Mouse (Mus musculus): ENCODE results near the gene Rpap3. TPM values are rescaled to one million over a fixed set of nuclear protein-coding genes. Genes with fewer than 3 reads are reported as not detected.
A peak's percentile ranks its signal among the peaks of the same experiment; 100 is the strongest.

Gene Rpap3
- polyA plus RNA-seq (2015; fragmentation: Nextera tagmentation; extraction: Ambion mirVana): 32.8 and 37.0 TPM in 2 replicates

DNA sequence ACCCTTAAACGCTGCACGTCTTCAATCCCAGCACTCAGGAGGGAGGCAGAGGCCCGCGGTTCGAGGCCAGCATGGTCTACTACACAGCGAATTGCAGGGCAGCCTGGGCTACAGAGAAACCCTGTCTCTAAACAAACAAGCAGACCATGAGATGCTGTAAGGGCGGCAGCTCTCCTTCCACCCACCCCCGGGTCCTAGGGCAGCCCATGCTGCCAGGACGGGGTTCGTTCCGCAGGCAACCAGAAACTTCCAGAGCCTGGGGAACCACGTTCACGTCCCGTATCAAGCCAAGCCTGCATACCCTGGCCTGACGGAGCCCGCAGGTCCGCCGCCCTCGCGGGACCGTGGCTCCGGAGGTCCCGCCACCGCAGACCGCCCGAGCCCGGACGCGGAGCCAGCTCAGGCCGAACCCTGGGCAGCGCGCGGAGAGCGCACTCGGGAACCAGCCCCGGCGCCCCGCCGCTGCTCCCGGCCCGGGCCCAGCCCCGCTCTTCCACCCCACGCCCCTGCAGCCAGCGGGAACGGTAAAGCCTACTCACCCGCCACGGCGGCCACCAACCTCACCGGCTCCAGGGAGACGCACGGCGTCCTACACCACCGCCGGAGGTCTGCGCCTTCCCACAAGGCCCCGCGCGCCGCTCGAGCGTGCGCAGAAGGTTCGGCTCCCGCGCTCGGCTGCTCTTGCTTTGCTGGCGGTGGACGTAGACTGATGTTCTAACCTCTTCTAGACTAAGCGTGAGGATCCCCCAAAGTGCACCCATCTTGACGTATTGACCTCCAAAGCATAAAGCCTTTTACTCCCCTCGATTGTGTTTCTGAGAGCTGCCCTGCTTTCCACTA lies at the start of gene Rpap3:
Rpap3 (minus strand) TSS at position 615 of the 840 bp plus-strand sequence.
- Histone ChIP-seq H3K4me1 (replicated peaks) (peaks cover 18% of the 10 kb centered on the region), H3K9ac (replicated peaks) (peak within 1 kb of the TSS; percentile 97), H3K27me3 (0 out of 2 replicates have a peak, but pooled peaks cover 3% of the 10 kb centered on the region), H3K4me2 (replicated peaks) (peak within 1 kb of the TSS; percentile 69), H3K27ac (peak within 1 kb of the TSS; percentile 70), H3K36me3 (peaks cover 24% of the 10 kb centered on the region), H3K9me3 (no peaks in the 10 kb centered on the region), H3K4me3 (replicated peaks) (peak within 1 kb of the TSS; percentile 92)
- peak; percentile 97 for ATAC-seq
- WGBS: under 1% methylated on average over 71 of the region's 71 CpGs

DNA sequence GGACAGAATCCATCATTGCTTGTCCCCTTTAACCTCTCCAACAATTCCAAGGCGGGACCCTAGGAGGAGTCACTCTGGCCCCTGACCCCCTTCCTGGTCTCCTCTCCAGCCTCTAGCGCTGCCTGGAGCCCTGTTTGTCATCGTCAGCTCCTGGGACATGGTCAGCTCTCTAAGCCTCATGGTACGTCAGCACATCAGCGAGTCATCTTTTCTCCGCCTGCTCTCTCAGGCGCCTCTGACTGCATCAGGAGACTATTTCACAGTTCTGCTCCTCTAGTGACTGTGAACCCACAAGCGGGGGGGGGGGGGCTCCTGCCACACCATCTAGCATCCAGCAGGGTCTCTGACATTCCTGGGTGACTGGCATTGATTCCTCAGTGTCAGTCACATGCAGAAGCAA lies 49.7 kb upstream of the Rpap3 start:
- H3K27me3 ChIP-seq: peaks cover 6% of the 10 kb centered on the region; the same call in 1 of the 2 replicates
- peaks cover 25% of the 10 kb centered on the region for H3K4me1 ChIP-seq (replicated peaks)
- whole genome bisulfite sequencing: 49% methylated on average over 8 of the region's 8 CpGs
- no peak overlapping the region for H3K9ac ChIP-seq (replicated peaks)
- no peak overlapping the region for H3K4me3 ChIP-seq (replicated peaks)
- H3K9me3 ChIP-seq: no peaks in the 10 kb centered on the region
- H3K36me3 ChIP-seq: no peaks in the 10 kb centered on the region
- no peak for ATAC-seq
- H3K27ac ChIP-seq: no peak overlapping the region
- no peak overlapping the region for H3K4me2 ChIP-seq (replicated peaks)

DNA sequence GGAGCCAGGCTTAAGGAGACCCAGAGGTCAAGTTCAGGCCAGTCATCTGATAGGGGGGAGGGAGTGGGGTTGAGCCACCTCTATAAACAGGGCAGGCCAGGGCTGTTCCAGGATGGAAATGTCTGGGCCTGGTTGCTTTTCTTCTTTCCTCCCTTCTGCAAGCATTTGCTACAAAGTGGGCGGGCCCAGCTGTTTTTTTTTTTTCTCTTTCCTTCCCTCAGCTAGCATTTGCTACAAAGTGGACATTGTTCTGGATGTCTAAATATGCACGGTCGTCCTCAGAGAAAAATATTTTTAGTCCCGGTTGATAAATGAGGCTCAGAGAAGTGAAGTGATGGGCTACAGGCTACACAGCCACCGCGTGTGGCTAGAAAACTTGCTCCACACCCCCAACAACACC lies 48.9 kb upstream of the Rpap3 start:
- H3K27ac ChIP-seq: no peak overlapping the region
- ATAC-seq: no peak

DNA sequence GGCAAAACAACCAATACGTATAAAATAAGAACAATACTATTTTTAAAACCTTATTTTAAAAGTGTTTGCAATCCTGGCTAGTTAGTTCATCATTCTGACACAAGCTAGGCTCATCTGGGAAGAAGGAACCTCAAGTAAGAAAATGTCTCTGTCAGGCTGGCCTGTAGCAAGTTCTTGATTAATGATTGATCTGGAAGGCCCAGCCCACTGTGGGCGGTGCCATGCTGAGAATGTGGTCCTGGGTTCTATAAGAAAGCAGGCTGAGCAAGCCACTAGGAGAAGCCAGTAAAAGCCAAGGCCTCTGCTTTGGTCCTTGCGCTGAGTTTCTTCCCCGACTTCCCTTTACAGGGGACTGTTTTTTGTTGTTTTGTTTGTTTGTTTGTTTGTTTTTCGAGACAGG lies 46.9 kb upstream of the Rpap3 start:
- H3K9ac ChIP-seq (replicated peaks): no peak overlapping the region
- no peaks in the 10 kb centered on the region for H3K27me3 ChIP-seq
- no peak overlapping the region for H3K27ac ChIP-seq
- ATAC-seq: no peak
- H3K4me3 ChIP-seq (replicated peaks): no peak overlapping the region
- H3K4me2 ChIP-seq (replicated peaks): no peak overlapping the region
- peaks cover 41% of the 10 kb centered on the region for H3K4me1 ChIP-seq (replicated peaks)
- no peaks in the 10 kb centered on the region for H3K9me3 ChIP-seq
- WGBS: 95% methylated on average over 5 of the region's 5 CpGs
- no peaks in the 10 kb centered on the region for H3K36me3 ChIP-seq

More for the DNA sequence above, 48.9 kb upstream of the Rpap3 start:
- H3K4me3 ChIP-seq (replicated peaks): no peak overlapping the region
- no peak overlapping the region for H3K4me2 ChIP-seq (replicated peaks)
- H3K4me1 ChIP-seq (replicated peaks): peaks cover 33% of the 10 kb centered on the region
- no peak overlapping the region for H3K9ac ChIP-seq (replicated peaks)
- H3K36me3 ChIP-seq: no peaks in the 10 kb centered on the region
- no peaks in the 10 kb centered on the region for H3K9me3 ChIP-seq
- WGBS: 67% methylated on average over 6 of the region's 6 CpGs
- no peaks in the 10 kb centered on the region for H3K27me3 ChIP-seq

DNA sequence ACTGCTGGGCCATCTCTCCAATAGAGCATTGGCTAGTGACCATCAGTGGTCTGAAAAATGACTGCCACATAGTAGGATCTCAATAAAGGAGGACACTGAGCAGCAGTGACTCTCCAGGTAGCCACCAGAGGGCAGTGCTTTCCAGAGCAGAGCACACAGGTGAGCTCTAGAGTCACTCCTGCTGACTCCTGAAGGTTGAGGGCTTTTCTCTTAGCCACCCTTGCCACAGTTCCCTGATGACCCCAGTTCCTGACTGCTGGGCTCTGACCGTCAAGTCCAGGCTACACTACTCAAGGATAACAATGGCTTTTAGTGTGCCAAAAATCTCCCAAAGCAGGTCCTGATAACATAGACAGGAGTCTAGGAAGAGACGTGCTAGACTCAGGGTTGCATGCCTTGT lies 46.1 kb upstream of the Rpap3 start:
- H3K27me3 ChIP-seq: 0 out of 2 replicates have a peak, but pooled peaks cover 2% of the 10 kb centered on the region

DNA sequence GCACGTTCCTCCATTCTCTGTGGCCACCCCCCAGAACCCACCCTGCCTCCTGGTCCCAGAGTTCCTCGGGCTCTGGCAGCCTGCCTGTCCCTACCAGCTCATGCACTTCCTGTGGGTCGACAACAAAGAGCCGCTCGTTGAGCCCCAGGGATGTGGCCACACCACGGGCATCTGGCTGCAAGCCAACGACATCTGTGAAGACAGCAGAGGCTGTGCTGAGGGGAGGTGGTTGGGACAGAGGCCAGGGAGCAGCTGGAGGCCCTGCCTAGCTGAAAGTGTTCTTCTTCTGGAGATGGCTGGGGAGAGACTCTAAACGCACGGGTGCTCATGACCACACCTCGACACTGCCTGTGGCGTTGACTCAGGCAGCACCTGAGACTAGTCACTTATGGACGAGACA lies 45.1 kb upstream of the Rpap3 start:
- H3K27ac ChIP-seq: peak overlapping the region; percentile 63
- H3K4me1 ChIP-seq (replicated peaks): peaks cover 39% of the 10 kb centered on the region
- no peak overlapping the region for H3K4me2 ChIP-seq (replicated peaks)
- H3K9me3 ChIP-seq: no peaks in the 10 kb centered on the region
- H3K36me3 ChIP-seq: no peaks in the 10 kb centered on the region
- no peak overlapping the region for H3K4me3 ChIP-seq (replicated peaks)
- 28% methylated on average over 12 of the region's 12 CpGs for WGBS
- H3K27me3 ChIP-seq: 0 out of 2 replicates have a peak, but pooled peaks cover 2% of the 10 kb centered on the region
- H3K9ac ChIP-seq (replicated peaks): no peak overlapping the region
- peak; percentile 85 for ATAC-seq

More for the DNA sequence above, 46.1 kb upstream of the Rpap3 start:
- no peaks in the 10 kb centered on the region for H3K9me3 ChIP-seq
- H3K4me3 ChIP-seq (replicated peaks): no peak overlapping the region
- H3K27ac ChIP-seq: no peak overlapping the region
- no peak for ATAC-seq
- no peak overlapping the region for H3K4me2 ChIP-seq (replicated peaks)
- no peak overlapping the region for H3K9ac ChIP-seq (replicated peaks)
- no peaks in the 10 kb centered on the region for H3K36me3 ChIP-seq
- H3K4me1 ChIP-seq (replicated peaks): peaks cover 41% of the 10 kb centered on the region
- WGBS: 83% methylated on average over 2 of the region's 2 CpGs

DNA sequence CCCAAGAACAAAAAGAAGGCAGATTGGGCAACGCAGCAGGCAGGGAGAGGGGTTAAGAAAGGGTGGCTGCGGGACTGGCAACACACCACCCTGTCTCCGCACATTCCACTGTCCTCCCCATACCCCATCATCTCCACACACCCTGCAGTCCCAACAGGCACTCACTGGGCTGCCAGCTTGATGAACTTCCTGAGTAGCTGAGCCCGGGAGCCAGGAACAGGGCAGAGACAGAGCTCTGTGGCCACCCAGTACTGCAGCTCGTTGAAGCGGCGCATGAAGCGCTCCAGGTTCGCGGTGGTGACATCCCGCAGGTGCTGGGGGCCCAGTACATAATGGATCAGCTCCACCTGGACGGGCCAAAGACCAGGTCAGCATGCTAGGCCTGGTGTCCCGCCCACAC lies 44.2 kb upstream of the Rpap3 start:
- H3K9ac ChIP-seq (replicated peaks): no peak overlapping the region
- H3K27me3 ChIP-seq: 0 out of 2 replicates have a peak, but pooled peaks cover 2% of the 10 kb centered on the region
- H3K27ac ChIP-seq: peak overlapping the region; percentile 63; the same call in 1 of the 2 replicates
- no peaks in the 10 kb centered on the region for H3K9me3 ChIP-seq
- no peak overlapping the region for H3K4me3 ChIP-seq (replicated peaks)
- peaks cover 39% of the 10 kb centered on the region for H3K4me1 ChIP-seq (replicated peaks)
- no peaks in the 10 kb centered on the region for H3K36me3 ChIP-seq
- ATAC-seq: no peak
- WGBS: 94% methylated on average over 13 of the region's 13 CpGs
- H3K4me2 ChIP-seq (replicated peaks): no peak overlapping the region

DNA sequence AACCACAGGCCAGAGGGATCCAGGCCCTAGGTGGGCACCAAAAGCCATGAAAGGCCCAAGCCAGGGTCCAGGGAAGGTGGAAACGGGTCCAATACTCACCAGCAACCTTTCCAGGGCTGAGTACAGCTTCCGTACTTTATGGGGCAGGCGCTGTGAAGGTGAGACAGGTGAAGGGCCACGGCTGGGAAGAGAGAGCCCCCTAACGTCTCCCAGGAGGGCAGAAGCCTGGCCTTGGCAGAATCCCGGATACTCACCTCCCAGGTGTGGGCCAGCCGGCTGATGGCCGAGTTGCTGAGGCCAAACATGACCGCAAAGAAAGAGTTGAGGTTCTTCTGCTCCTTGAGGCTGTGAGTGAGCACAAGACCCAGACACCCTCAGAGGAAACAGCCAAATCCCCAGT lies 43.8 kb upstream of the Rpap3 start:
- Histone ChIP-seq H3K4me1 (replicated peaks) (peaks cover 41% of the 10 kb centered on the region), H3K36me3 (no peaks in the 10 kb centered on the region), H3K4me2 (replicated peaks) (no peak overlapping the region), H3K27ac (no peak overlapping the region), H3K9me3 (no peaks in the 10 kb centered on the region), H3K4me3 (replicated peaks) (no peak overlapping the region), H3K9ac (replicated peaks) (no peak overlapping the region), H3K27me3 (0 out of 2 replicates have a peak, but pooled peaks cover 2% of the 10 kb centered on the region)
- WGBS: 96% methylated on average over 9 of the region's 9 CpGs
- no peak for ATAC-seq

DNA sequence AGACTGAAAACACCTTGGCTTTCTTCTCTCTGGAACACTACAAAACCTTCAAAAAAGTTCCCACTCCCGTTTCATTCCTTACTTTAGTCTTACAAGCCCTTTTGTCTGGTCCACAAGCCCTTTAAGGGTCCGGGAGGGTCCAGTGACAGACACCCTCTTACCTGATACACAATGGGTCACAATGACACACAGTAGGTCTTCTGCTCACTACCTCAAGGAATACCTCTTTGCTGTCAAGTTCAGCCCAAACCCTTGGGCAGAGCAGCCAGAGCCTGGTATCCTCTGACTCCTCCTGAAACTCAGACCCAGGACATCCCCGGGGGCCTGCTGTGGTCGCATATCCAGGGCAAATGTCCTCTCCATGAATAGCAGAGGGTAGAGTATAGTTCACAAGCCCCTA lies 43.3 kb upstream of the Rpap3 start:
- Histone ChIP-seq H3K4me3 (replicated peaks) (no peak overlapping the region), H3K9me3 (no peaks in the 10 kb centered on the region), H3K27ac (no peak overlapping the region), H3K4me1 (replicated peaks) (peaks cover 36% of the 10 kb centered on the region), H3K27me3 (0 out of 2 replicates have a peak, but pooled peaks cover 2% of the 10 kb centered on the region), H3K4me2 (replicated peaks) (no peak overlapping the region), H3K9ac (replicated peaks) (no peak overlapping the region), H3K36me3 (no peaks in the 10 kb centered on the region)
- WGBS: 79% methylated on average over 4 of the region's 4 CpGs
- ATAC-seq: no peak

DNA sequence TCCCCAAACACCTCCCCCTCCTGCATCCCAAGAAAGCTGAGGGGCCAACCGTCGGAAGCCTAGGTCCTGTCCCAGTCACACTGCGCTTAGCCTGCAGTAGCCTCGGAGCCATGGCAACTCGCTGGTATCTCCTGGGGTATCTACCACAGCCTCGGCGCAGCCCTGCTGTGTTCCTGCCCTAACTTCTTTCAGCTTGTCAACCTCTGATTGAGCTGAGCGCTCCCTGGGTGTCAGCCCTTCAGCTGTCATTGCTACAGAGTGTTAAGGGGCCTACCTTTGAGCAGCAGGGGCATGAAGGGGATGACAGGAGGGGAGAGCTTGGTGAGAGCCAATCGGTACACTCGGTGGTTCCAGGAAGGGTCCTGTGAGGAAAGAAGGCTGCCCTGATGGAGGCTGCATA lies 42.7 kb upstream of the Rpap3 start:
- no peak for ATAC-seq
- no peak overlapping the region for H3K4me2 ChIP-seq (replicated peaks)
- H3K4me1 ChIP-seq (replicated peaks): peaks cover 34% of the 10 kb centered on the region
- no peaks in the 10 kb centered on the region for H3K36me3 ChIP-seq
- no peaks in the 10 kb centered on the region for H3K9me3 ChIP-seq
- no peak overlapping the region for H3K9ac ChIP-seq (replicated peaks)
- 0 out of 2 replicates have a peak, but pooled peaks cover 2% of the 10 kb centered on the region for H3K27me3 ChIP-seq
- 34% methylated on average over 10 of the region's 10 CpGs for WGBS
- H3K27ac ChIP-seq: no peak overlapping the region
- H3K4me3 ChIP-seq (replicated peaks): no peak overlapping the region

DNA sequence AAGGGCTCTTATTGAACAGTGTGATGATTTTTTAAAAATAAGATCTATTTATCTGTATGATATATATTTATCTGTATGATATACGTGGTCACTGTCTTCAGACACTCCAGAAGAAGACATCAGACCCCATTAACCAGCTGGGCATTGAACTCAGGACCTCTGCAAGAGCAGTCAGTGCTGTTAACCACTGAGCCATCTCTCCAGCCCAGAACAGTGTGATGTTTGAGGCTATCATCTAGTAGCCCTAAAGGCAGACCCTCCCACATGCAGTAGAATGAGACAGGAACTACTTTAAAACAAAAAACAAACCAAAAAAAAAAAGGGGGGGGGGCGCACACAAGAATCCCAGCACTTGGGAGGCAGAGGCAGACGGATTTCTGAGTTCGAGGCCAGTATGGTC lies 41.9 kb upstream of the Rpap3 start:
- no peaks in the 10 kb centered on the region for H3K36me3 ChIP-seq
- H3K9me3 ChIP-seq: no peaks in the 10 kb centered on the region
- no peak overlapping the region for H3K27ac ChIP-seq
- H3K27me3 ChIP-seq: 0 out of 2 replicates have a peak, but pooled peaks cover 2% of the 10 kb centered on the region
- WGBS: 83% methylated on average over 4 of the region's 4 CpGs
- H3K9ac ChIP-seq (replicated peaks): no peak overlapping the region
- no peak overlapping the region for H3K4me2 ChIP-seq (replicated peaks)
- no peak overlapping the region for H3K4me3 ChIP-seq (replicated peaks)
- ATAC-seq: no peak
- peaks cover 35% of the 10 kb centered on the region for H3K4me1 ChIP-seq (replicated peaks)

DNA sequence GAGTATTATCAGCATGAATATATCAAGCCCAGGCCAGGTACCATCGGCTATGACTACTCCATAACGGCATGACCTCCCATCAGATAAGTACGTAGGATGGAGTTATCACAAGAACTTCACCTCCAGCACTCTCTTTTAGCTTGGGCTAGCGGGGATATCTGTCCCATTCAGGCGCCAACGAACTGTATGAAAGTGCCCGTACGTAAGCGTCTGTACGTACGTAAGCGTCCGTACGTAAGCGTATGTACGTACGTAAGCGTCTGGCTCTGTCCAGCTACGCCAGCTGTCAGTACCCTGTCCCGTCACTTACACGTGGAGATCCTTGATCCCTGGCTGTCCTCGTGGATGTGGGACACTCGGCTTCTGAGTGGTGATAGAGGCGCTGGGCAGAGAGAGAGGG lies 41.1 kb upstream of the Rpap3 start:
- H3K27ac ChIP-seq: no peak overlapping the region
- H3K4me2 ChIP-seq (replicated peaks): no peak overlapping the region
- H3K4me1 ChIP-seq (replicated peaks): peaks cover 42% of the 10 kb centered on the region
- 0 out of 2 replicates have a peak, but pooled peaks cover 2% of the 10 kb centered on the region for H3K27me3 ChIP-seq
- no peaks in the 10 kb centered on the region for H3K36me3 ChIP-seq
- ATAC-seq: no peak
- WGBS: 94% methylated on average over 24 of the region's 24 CpGs
- no peak overlapping the region for H3K9ac ChIP-seq (replicated peaks)
- H3K4me3 ChIP-seq (replicated peaks): no peak overlapping the region
- no peaks in the 10 kb centered on the region for H3K9me3 ChIP-seq

Data from midbrain, embryonic 13.5 days (tissue).